Mouse (Mus musculus): ENCODE results near the gene Rnase13.

DNA sequence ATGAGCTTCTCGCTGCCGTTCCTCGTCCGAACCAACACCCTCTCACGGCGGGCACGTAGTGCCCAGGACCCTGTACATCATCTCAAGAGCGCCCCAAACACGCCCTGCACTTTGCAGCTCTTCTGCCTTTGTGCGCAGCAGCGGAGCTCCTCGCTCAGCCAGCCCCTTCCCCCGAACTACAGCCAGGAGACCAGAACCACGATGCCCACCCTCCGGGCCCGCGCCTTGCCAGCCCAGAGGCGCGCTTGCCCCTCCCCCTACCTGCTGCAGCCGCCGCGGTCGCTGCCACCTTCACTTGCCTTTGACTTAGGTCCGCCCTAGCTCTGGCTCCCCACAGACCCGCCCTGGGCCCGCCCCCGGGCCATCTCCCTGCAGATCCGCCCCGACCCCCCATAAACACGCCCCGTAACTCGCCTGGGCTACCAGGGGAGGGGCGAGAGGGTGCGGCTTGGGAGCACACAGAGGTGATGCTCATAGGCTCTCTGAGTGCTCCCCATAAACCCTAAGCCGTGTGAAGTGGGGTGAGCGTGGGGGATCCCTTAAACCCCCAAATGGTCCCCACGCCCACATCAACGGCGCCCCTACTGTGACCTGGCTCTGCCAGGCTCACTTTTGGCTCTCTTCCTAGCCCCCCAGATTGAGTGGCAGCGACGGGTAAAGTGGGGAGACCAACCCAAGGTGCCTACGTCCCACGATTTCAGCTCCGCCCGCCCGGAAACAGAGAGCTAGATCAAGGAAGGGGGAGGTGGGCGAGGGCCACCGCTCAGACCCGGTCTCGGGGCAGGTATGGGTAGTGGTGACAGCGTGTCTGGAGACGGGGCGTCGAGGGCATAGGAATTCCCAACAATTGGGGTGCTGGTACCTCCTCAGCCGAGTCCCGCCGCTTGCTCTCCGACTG lies 9.3 kb downstream of the Rnase13 start:
- TF ChIP-seq EP300 (optimal IDR thresholded peaks at IDR 0.05) (peak; percentile 2), CTCF (IDR thresholded peaks at IDR 0.05; ENCODE audit: low read depth) (no peak)

Data from stomach, postnatal 0 days (tissue).